Mouse (Mus musculus) G1E (cell line): ENCODE measurements around the gene Insyn1.

Experiments used
- CTCF ChIP-seq: IDR thresholded peaks from 2 replicates; pipeline ENCODE4 v1.5.1; 2012; ENCODE audit warnings: low read depth, low read length, inconsistent platforms, mixed read lengths
- TAL1 ChIP-seq: conservative IDR thresholded peaks from 2 replicates; pipeline ENCODE4 v1.6.1; 2012; ENCODE audit warnings: low read depth, low read length, inconsistent platforms, mixed read lengths

DNA sequence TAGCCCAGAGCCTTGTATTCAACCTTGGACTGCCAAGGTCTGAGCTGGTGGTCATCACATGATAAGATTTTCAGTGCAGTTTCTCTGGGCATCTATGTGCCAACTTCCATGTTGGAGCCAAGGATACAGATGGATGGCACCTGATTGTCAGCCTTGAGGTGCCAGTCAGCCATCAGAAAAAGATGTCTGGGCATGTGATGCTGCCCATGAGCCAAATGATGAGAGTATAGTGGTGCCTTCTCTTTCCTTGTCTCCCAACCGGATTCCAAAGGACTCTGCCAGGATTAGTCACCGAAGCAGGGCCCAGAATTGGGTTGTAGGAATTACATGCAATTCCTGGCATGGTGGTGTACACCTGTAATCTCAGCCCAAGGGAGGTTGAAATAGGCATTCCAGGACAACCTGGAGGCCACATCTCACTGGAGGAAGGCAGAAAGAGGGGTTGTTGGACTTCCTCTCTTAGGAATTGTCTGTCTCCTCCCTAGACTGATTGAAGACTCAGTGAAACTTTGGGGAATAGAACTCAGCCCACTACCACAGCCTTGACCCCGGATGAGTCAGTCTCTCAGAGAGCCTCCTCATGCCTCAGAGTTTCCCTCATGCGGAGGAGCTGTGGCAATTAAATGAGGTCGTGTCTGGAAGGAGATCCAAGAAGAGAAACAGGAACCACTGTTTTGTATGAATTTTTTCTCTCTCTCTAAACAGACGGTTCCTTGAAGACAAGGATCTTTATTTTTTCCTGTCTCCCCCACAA lies 46.9 kb upstream of the Insyn1 start:
- TF ChIP-seq TAL1 (no peak), CTCF (no peak)
